Mouse (Mus musculus): Measurements from ENCODE around the gene Gna15.

Gna15 gene

GRCm38 (mm10) chr10:81472403-81473002 lies 51.5 kb downstream of the Gna15 start:
- in situ Hi-C loops (cut with MboI; ENCODE audit: low sequenced_read_pairs): no loop called here

DNA sequence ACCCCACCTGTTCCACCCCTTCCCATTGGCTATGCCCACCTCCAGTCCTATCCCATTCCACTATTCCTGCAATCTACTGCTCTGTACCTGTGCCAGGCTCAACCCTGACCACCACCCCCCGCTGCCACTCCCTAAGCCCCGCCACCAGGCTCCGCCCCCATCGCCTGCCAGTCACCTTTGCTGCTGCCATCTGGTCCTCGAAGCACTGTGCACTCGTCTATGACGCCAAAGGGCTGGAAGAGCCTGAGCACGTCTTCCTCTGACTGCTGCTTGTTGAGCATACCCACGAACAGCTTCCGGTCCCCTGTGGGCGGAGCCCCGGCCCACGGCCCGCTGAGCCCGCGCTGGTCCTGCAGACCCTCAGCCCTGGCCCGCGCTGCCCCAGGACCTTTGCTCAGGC lies 53.6 kb downstream of the Gna15 start:
- in situ Hi-C loops (cut with MboI; ENCODE audit: low sequenced_read_pairs): no loop called here

GRCm38 (mm10) chr10:81469253-81469652 lies 54.8 kb downstream of the Gna15 start:
- in situ Hi-C loops (cut with MboI; ENCODE audit: low sequenced_read_pairs): no loop called here

DNA sequence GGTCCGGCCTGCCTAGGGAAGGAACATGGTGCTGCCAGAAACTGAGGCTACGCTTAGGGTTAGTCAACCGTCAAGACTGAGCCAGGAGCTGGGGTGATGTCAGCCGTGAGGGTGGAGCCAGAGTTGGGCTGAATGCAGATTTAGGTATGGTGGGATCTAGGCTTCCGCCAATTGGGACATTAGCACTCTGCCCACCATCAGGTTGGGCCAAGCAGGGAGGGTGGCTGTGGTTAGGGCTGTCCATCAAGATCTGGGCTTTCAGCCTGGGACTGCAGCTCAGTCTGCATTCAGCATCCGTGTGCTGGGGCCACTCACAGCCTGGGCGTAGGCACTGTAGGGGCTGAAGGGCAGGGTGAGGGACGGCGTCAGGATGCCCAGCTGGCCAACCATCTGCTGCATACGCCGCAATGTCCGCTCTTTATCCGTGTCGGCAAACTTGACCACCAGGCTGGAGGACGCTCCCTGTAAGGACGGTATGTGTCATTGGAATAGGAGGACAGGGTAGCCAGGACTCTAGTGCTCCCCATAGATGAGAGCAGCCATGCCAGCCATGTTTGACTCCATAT lies 56.3 kb downstream of the Gna15 start:
- in situ Hi-C loops (cut with MboI; ENCODE audit: low sequenced_read_pairs): no loop called here

DNA sequence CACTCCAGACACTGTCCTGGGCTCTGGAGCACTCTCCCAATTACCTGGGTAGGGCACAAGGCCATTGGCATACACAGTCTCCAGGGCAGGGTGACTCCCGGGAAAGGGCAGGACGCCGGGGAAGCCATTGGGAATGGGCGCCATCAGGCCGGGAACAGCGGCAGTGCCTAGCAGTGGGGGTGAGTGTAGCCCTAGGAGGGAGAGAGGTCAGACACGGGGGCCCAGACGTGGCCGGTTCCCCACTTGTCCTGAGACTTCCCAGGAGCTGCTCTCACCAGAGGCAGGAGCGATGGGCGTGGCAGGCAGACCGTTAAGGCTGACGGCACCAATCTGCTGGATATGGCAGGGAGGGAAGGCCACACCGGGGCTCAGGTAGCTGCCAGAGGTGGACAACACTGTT lies 57.1 kb downstream of the Gna15 start:
- in situ Hi-C loops (cut with MboI; ENCODE audit: low sequenced_read_pairs): no loop called here

- in situ Hi-C loops (cut with MboI; ENCODE audit: low sequenced_read_pairs): no loop called here
Observed at GRCm38 (mm10) chr10:81466066-81466465, 58.0 kb downstream of the Gna15 start.

DNA sequence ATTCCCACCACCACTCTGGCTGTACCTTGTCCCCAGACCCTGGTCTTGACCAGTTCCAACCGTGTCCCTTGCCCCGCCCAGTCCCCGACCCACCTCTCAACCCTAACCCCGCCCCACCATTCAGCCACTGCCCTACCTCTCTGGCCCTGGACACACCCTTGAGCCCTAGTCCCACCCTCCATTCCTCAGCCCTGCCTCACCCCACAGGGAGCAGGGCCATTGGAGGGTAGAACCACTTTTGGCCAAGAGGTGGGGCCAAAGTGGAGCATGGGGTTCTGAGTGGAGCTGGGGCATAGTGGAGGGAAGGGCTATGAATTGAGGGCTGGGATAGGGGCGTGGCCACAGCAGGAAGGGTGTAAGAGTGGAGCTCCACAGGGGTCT lies 58.8 kb downstream of the Gna15 start:
- in situ Hi-C loops (cut with MboI; ENCODE audit: low sequenced_read_pairs): no loop called here

DNA sequence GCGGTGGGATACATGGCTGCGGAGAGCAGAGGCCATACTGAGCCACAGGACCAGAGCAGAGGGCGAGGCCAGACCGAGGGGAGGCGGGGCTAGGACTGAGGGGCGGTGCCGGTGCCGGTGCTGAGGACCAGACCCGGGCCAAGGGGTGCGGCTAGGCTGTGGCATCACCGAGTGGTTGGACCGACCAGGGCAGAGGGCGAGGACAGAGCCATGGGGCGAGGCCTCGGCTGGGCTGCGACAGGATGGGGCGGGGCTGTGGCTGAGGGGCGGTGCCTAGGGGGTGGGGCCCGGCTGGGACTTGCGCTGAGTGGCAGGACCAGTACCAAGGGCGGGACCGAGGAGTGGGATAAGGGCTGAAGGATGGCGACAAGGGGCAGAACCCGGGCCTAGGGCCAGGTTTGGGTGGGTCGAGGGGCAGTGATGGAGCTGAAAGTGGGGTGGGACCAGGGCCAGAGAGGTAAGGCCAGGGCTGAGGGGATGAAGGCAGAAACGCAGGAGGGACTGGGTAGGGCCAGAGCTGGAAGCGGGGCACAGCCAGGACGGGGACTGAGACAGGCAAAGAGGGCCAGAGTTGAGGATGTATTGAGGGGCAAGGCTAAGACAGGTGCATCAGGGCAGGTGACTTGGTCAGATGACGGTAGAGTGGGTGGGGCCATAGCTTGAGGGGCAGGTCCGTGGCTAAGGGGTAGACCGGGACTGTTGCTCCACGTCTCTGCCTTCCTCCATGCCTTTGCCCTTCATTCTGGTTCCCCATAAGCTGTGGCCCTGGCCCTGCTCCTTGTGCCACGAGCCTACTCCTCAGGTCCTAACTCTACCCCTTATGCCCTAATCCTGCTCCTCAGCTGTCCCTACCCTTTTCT lies 59.4 kb downstream of the Gna15 start:
- in situ Hi-C loops (cut with MboI; ENCODE audit: low sequenced_read_pairs): no loop called here

DNA sequence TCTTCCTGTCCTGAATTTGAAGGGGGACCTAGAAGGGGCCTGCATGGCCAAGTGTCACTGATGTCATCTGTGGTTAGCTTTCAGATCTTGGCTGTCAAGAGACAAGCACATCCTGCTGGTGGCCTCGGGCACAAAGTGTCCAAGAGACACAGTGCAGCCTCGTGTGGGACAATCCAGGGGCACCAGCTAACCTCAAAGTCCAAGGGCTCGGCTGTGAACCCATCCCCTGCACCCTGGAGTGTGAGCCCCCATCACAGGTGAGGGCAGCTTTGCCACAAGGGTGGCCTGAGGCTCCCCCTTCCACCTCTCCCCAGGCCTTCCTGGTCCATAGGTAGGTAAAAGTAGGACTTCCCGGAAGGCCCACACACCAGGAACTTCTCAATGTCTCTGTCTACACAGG lies 60.5 kb downstream of the Gna15 start:
- in situ Hi-C loops (cut with MboI; ENCODE audit: low sequenced_read_pairs): no loop called here

- in situ Hi-C loops (cut with MboI; ENCODE audit: low sequenced_read_pairs): no loop called here
Observed at GRCm38 (mm10) chr10:81462917-81463316, 61.1 kb downstream of the Gna15 start.

GRCm38 (mm10) chr10:81462415-81462804 lies 61.6 kb downstream of the Gna15 start:
- in situ Hi-C loops (cut with MboI; ENCODE audit: low sequenced_read_pairs): no loop called here

- in situ Hi-C loops (cut with MboI; ENCODE audit: low sequenced_read_pairs): no loop called here
Observed at GRCm38 (mm10) chr10:81461673-81462414, 62.2 kb downstream of the Gna15 start.

- in situ Hi-C loops (cut with MboI; ENCODE audit: low sequenced_read_pairs): no loop called here
Observed at GRCm38 (mm10) chr10:81460951-81461350, 63.1 kb downstream of the Gna15 start.

DNA sequence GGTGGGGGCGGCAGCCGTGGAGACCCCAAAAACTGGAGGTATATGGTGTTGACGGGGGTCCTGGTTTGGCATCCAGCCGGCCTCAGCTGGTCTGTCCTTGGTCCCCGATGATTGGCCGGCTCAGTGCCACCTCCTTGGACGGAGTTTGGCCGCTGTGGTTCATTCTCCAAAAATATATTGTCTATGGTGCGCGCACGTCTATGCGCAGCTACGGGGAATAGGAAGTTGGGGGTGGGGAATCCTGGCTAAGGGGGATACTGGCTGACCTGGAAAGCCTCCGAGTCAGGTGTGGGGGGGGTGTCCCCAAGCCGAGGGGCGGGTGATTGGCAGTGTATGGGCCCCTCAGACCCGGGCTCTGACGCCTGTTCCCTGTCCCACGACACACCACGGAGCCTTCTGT lies 63.6 kb downstream of the Gna15 start:
- in situ Hi-C loops (cut with MboI; ENCODE audit: low sequenced_read_pairs): no loop called here

DNA sequence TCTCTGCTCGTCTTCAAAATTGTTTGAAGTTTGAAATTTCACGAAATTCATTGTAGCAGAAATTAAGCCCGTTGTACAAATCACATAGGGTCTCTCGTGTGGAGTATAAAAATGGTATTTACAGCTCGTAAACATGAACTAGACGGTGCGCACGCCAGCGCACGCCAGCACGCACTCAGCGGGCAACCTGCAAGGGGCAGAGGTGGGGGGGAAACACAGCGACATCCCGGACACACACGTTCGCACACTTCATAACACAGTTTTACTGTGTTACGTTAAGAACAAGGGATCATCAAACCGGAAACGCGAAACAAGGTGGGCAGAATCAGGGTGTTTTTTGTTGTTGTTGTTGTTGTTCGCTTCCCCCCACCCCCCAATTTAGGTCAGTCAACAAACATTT lies 64.6 kb downstream of the Gna15 start:
- in situ Hi-C loops (cut with MboI; ENCODE audit: low sequenced_read_pairs): no loop called here

DNA sequence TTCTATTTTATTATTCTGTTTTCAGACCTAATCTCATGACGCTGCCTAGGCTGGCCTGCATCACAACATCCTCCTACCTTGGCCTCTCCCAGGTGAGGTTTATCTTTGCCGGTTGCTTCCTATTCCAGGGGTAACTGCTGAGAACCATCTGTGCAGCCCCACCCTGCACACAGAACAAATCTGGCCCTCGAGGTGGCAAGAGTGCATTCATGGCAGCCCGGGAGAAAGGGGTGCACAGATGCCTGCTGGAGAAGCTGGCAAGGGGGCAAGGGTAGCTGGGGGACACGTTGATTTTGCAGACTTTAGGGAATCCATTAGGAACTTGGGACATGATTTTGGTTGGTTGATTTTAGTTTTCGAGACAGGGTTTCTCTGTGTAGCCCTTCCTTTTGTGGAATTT lies 65.8 kb downstream of the Gna15 start:
- in situ Hi-C loops (cut with MboI; ENCODE audit: low sequenced_read_pairs): no loop called here

DNA sequence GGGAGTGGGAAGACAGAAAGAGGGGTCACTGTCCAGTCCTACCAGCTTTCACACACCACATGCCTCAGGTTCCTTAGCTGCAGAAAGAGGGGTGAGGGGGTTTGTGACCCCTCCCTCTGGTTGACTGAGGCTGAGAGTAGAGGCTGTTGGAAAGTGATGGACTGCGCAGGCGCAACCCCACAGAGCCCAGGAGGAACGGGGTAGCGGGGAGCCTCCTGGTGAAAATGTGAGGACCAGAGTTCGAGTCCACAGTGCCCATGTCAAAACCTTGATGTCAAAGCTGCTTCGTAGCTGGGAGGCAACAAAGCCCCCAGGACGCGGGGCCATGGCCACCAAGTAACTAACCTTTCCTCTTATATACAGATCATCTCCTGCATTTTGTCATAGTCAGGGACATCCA lies 66.4 kb downstream of the Gna15 start:
- in situ Hi-C loops (cut with MboI; ENCODE audit: low sequenced_read_pairs): no loop called here

GRCm38 (mm10) chr10:81456983-81457563 lies 67.0 kb downstream of the Gna15 start:
- in situ Hi-C loops (cut with MboI; ENCODE audit: low sequenced_read_pairs): no loop called here

GRCm38 (mm10) chr10:81455181-81455895 lies 68.7 kb downstream of the Gna15 start, which contains the start of gene Nfic:
TSS of gene Nfic (minus strand) at chr10:81455635.
- in situ Hi-C loops (cut with MboI; ENCODE audit: low sequenced_read_pairs): no loop called here

DNA sequence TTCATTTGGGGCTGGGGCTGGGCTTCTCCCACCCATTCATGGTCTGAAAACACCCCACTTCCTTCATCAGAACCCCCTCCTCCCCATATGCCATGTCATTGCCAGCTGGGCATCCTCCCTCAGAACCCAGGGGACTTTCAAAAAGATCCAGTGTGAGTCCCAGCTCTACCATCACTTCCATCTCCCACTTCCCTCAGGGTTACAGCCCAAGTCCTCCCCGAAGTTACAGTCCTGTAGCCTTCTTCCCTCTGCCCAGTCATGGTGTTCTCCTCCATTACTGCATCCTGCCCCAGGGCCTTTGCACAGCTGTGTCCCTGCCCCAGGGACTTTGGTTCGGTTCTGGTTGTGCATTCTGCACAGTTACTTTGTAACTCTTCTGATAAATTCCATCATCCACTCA lies 69.9 kb downstream of the Gna15 start:
- in situ Hi-C loops (cut with MboI; ENCODE audit: low sequenced_read_pairs): loop anchor here (5.0 kb wide), 1 partner anchor 57 kb away; no protein-coding TSS in a partner anchor

Data from CH12F3 (cell line).